Mouse (Mus musculus) thymus, adult 2 months (tissue): ENCODE measurements at regions not wholly inside any gene's neighbourhood (a gene's known extent, or its start where the extent isn't known, plus 50 kb on each side); places are given as distances from the start of the nearest gene placed in this dataset.

Experiments
- CTCF ChIP-seq: fragments of 200-500 bp; IDR thresholded peaks from 2 replicates; pipeline ENCODE4 v1.5.1; 2012; ENCODE audit warnings: mild to moderate bottlenecking, control low read depth, low read length, moderate library complexity, borderline replicate concordance; ENCODE audit not compliant: control insufficient read depth, poor library complexity, insufficient read depth; ENCODE audit errors: extremely low read depth
- POLR2A ChIP-seq: fragments of 200-500 bp; IDR thresholded peaks from 2 replicates; pipeline ENCODE4 v1.6.1; 2012; ENCODE audit warnings: mild to moderate bottlenecking, low read length, control low read depth, moderate library complexity; ENCODE audit not compliant: control insufficient read depth, poor library complexity, insufficient read depth; ENCODE audit errors: extremely low read depth

- no peak for TF ChIP-seq CTCF
- no peak for TF ChIP-seq POLR2A
These were observed 814.5 kb upstream of the Lrrc6 start for GRCm38 (mm10) chr15:67315202-67315601.
